ENCODE assay signal across 1 mouse cellular context in genomic region chr8:69938245-69938982, GRCm38 (mm10).
TF ChIP-seq lines count a peak whose summit lies in the region.

No protein-coding gene starts in this region.

TF ChIP-seq in myocyte, 11 proteins besides CTCF, POLR2A, EP300 and RAD21:
- no peak for TF ChIP-seq REST (IDR thresholded peaks at IDR 0.05; ENCODE audit: insufficient read depth, insufficient read length)
- peak; percentile 57 to 91 (median 84) for TF ChIP-seq MYOD1 (IDR thresholded peaks at IDR 0.05; ENCODE audit: control insufficient read depth in 1 of 3, insufficient read length in 2 of 3, low read depth in 2 of 3)
- TF ChIP-seq TCF12 (IDR thresholded peaks at IDR 0.05; ENCODE audit: insufficient read depth, poor library complexity, severe bottlenecking): peak; percentile 31
- peak in 2 of 3 experiments; percentile 64 to 75 for TF ChIP-seq MYOG (IDR thresholded peaks at IDR 0.05; ENCODE audit: control insufficient read depth in 1 of 3, insufficient read depth in 1 of 3, insufficient read length in 2 of 3, low read depth in 2 of 3)
- TF ChIP-seq TCF3 (IDR thresholded peaks at IDR 0.05; ENCODE audit: insufficient read length, low read depth): no peak
